Mouse (Mus musculus) hindbrain, embryonic 14.5 days (tissue): Measurements from ENCODE around the gene Arhgef19. TPM values are rescaled to one million over a fixed set of nuclear protein-coding genes. Genes with fewer than 3 reads are reported as not detected.

Experiments
- ATAC-seq: fragments of 200-750 bp; cut with Nextera tagmentation; 2 replicates; pipeline ENCODE4 v1.8.0; 2017; ENCODE audit warnings: moderate number of reproducible peaks, mild to moderate bottlenecking, moderate TSS enrichment, moderate library complexity; ENCODE audit not compliant: low FRiP score
- DNase-seq: peaks from one replicate; pipeline ENCODE4 v3.0.0-alpha.2; 2015; ENCODE audit warnings: low spot score
- H3K27ac ChIP-seq: fragments of 300-500 bp; sonication (generic); 2 replicates; pipeline ENCODE4 v1.5.1; 2014; ENCODE audit warnings: mild to moderate bottlenecking, moderate library complexity
- H3K27me3 ChIP-seq: fragments of 300-500 bp; sonication (generic); 2 replicates; pipeline ENCODE4 v1.6.1; 2014; ENCODE audit warnings: mild to moderate bottlenecking, low read length, mixed read lengths; ENCODE audit not compliant: control insufficient read depth, insufficient read depth
- H3K36me3 ChIP-seq: fragments of 300-500 bp; sonication (generic); replicated peaks from 2 replicates; pipeline ENCODE4 v1.6.1; 2014; ENCODE audit not compliant: control insufficient read depth, insufficient read depth
- H3K4me1 ChIP-seq: fragments of 300-500 bp; sonication (generic); replicated peaks from 2 replicates; pipeline ENCODE4 v1.6.1; 2014; ENCODE audit warnings: antibody characterized with exemption, low read length, mixed read lengths; ENCODE audit not compliant: control insufficient read depth, insufficient read depth
- H3K4me2 ChIP-seq: fragments of 300-500 bp; sonication (generic); replicated peaks from 2 replicates; pipeline ENCODE4 v1.6.1; 2014; ENCODE audit warnings: mild to moderate bottlenecking, moderate library complexity
- H3K4me3 ChIP-seq: fragments of 300-500 bp; sonication (generic); replicated peaks from 2 replicates; pipeline ENCODE4 v1.5.1; 2014; ENCODE audit warnings: mild to moderate bottlenecking, low read length
- H3K9ac ChIP-seq: fragments of 300-500 bp; sonication (generic); 2 replicates; pipeline ENCODE4 v1.6.1; 2014
- H3K9me3 ChIP-seq: fragments of 300-500 bp; sonication (generic); 2 replicates; pipeline ENCODE4 v1.6.1; 2016; ENCODE audit warnings: low read length; ENCODE audit not compliant: control insufficient read depth
- WGBS: fragments of 180-500 bp; shearing (Covaris S2); extraction: QIAGEN DNeasy Blood & Tissue Kit; methylation state at CpG from one replicate; pipeline ENCODE4 v1.1.7; 2014; 5-methylcytosine and 5-hydroxymethylcytosine counted together
- polyA plus RNA-seq: library from polyadenylated mRNA; unstranded; fragments of >200 nt; fragmentation: Nextera tagmentation; extraction: Ambion mirVana; gene quantifications from 2 replicates; pipeline ENCODE4 v1.2.1, GENCODE M21; 2014

Arhgef19 gene
- polyA plus RNA-seq, 1 experiment from 2014 or later: 0.78 TPM

- no peak overlapping the region for H3K4me3 ChIP-seq
- no peak for ATAC-seq
- H3K36me3 ChIP-seq: no peaks in the 10 kb centered on the region
- WGBS: 51% methylated on average over 15 of the region's 15 CpGs
- H3K4me1 ChIP-seq: peaks cover 7% of the 10 kb centered on the region; the same call in 1 of the 2 replicates
- H3K27me3 ChIP-seq: no peaks in the 10 kb centered on the region
- H3K27ac ChIP-seq: no peak overlapping the region
- DNase-seq: no peak
- H3K9ac ChIP-seq: no peak overlapping the region
- H3K9me3 ChIP-seq: no peaks in the 10 kb centered on the region
- no peak overlapping the region for H3K4me2 ChIP-seq
These were observed 40.0 kb downstream of the Arhgef19 start for GRCm38 (mm10) chr4:141279327-141279726.

- Histone ChIP-seq H3K4me1 (peaks cover 2% of the 10 kb centered on the region; the same call in 1 of the 2 replicates), H3K27me3 (no peaks in the 10 kb centered on the region), H3K9ac (no peak overlapping the region), H3K4me3 (no peak overlapping the region), H3K9me3 (no peaks in the 10 kb centered on the region), H3K4me2 (no peak overlapping the region), H3K36me3 (no peaks in the 10 kb centered on the region), H3K27ac (no peak overlapping the region)
- WGBS: 94% methylated on average over 6 of the region's 6 CpGs
- DNase-seq (no peak), ATAC-seq (no peak)
These were observed 40.5 kb downstream of the Arhgef19 start for GRCm38 (mm10) chr4:141279783-141280182.

- H3K4me1 ChIP-seq: no peaks in the 10 kb centered on the region
- no peak for ATAC-seq
- no peak overlapping the region for H3K4me3 ChIP-seq
- DNase-seq: no peak
- no peak overlapping the region for H3K27ac ChIP-seq
- no peak overlapping the region for H3K9ac ChIP-seq
- H3K36me3 ChIP-seq: no peaks in the 10 kb centered on the region
- H3K27me3 ChIP-seq: no peaks in the 10 kb centered on the region
- H3K4me2 ChIP-seq: no peak overlapping the region
- 97% methylated on average over 1 of the region's 1 CpGs for WGBS
- no peaks in the 10 kb centered on the region for H3K9me3 ChIP-seq
These were observed 41.2 kb downstream of the Arhgef19 start for GRCm38 (mm10) chr4:141280471-141280870.

- Histone ChIP-seq H3K9ac (no peak overlapping the region), H3K4me3 (no peak overlapping the region), H3K4me2 (no peak overlapping the region), H3K27ac (no peak overlapping the region), H3K36me3 (no peaks in the 10 kb centered on the region), H3K9me3 (no peaks in the 10 kb centered on the region), H3K27me3 (no peaks in the 10 kb centered on the region), H3K4me1 (no peaks in the 10 kb centered on the region)
- ATAC-seq (no peak), DNase-seq (no peak)
- 46% methylated on average over 6 of the region's 6 CpGs for WGBS
These were observed 41.9 kb downstream of the Arhgef19 start for GRCm38 (mm10) chr4:141281153-141281552.

- Histone ChIP-seq H3K4me1 (no peaks in the 10 kb centered on the region), H3K9ac (no peak overlapping the region), H3K27ac (no peak overlapping the region), H3K36me3 (no peaks in the 10 kb centered on the region), H3K4me3 (no peak overlapping the region), H3K27me3 (peaks cover under 1% of the 10 kb centered on the region; the same call in 1 of the 2 replicates), H3K4me2 (no peak overlapping the region), H3K9me3 (no peaks in the 10 kb centered on the region)
- 91% methylated on average over 1 of the region's 1 CpGs for WGBS
- ATAC-seq (no peak), DNase-seq (no peak)
These were observed 42.3 kb downstream of the Arhgef19 start for GRCm38 (mm10) chr4:141281578-141281977.

- 0 out of 2 replicates have a peak, but pooled peaks cover under 1% of the 10 kb centered on the region for H3K4me1 ChIP-seq
- H3K27me3 ChIP-seq: peaks cover 5% of the 10 kb centered on the region; the same call in 1 of the 2 replicates
- H3K36me3 ChIP-seq: no peaks in the 10 kb centered on the region
- H3K4me2 ChIP-seq: no peak overlapping the region
- DNase-seq (no peak), ATAC-seq (no peak)
- WGBS: 70% methylated on average over 3 of the region's 3 CpGs
- no peak overlapping the region for H3K9ac ChIP-seq
- H3K9me3 ChIP-seq: no peaks in the 10 kb centered on the region
- H3K27ac ChIP-seq: no peak overlapping the region
- H3K4me3 ChIP-seq: no peak overlapping the region
These were observed 42.8 kb downstream of the Arhgef19 start for GRCm38 (mm10) chr4:141282087-141282486.

- no peak for ATAC-seq
- no peak overlapping the region for H3K9ac ChIP-seq
- no peaks in the 10 kb centered on the region for H3K9me3 ChIP-seq
- H3K36me3 ChIP-seq: no peaks in the 10 kb centered on the region
- no peak overlapping the region for H3K4me2 ChIP-seq
- H3K27ac ChIP-seq: no peak overlapping the region
- peaks cover 11% of the 10 kb centered on the region for H3K27me3 ChIP-seq
- no peak overlapping the region for H3K4me3 ChIP-seq
- DNase-seq: no peak
- WGBS: 51% methylated on average over 5 of the region's 5 CpGs
- 0 out of 2 replicates have a peak, but pooled peaks cover 6% of the 10 kb centered on the region for H3K4me1 ChIP-seq
These were observed 43.3 kb downstream of the Arhgef19 start for GRCm38 (mm10) chr4:141282623-141283022.

- 66% methylated on average over 11 of the region's 12 CpGs for WGBS
- Histone ChIP-seq H3K36me3 (no peaks in the 10 kb centered on the region), H3K27me3 (peaks cover 13% of the 10 kb centered on the region), H3K4me2 (no peak overlapping the region), H3K9me3 (no peaks in the 10 kb centered on the region), H3K27ac (no peak overlapping the region), H3K4me1 (0 out of 2 replicates have a peak, but pooled peaks cover 7% of the 10 kb centered on the region), H3K4me3 (no peak overlapping the region), H3K9ac (no peak overlapping the region)
- DNase-seq: no peak
- no peak for ATAC-seq
These were observed 44.0 kb downstream of the Arhgef19 start for GRCm38 (mm10) chr4:141283176-141283878.

- Histone ChIP-seq H3K4me1 (0 out of 2 replicates have a peak, but pooled peaks cover 7% of the 10 kb centered on the region), H3K4me3 (no peak overlapping the region), H3K9ac (no peak overlapping the region), H3K36me3 (no peaks in the 10 kb centered on the region), H3K4me2 (no peak overlapping the region), H3K27ac (no peak overlapping the region), H3K9me3 (no peaks in the 10 kb centered on the region), H3K27me3 (peaks cover 13% of the 10 kb centered on the region)
- 18% methylated on average over 8 of the region's 8 CpGs for WGBS
- DNase-seq (no peak), ATAC-seq (no peak)
These were observed 44.6 kb downstream of the Arhgef19 start for GRCm38 (mm10) chr4:141283879-141284411.
